Mouse (Mus musculus) hindbrain, embryonic 11.5 days (tissue): ENCODE measurements around the gene Rad23a. TPM values are rescaled to one million over a fixed set of nuclear protein-coding genes. Genes with fewer than 3 reads are reported as not detected.

Experiments
- ATAC-seq: fragments of 200-750 bp; cut with Nextera tagmentation; 2 replicates; pipeline ENCODE4 v1.8.0; 2017; ENCODE audit warnings: mild to moderate bottlenecking, moderate TSS enrichment, moderate library complexity; ENCODE audit not compliant: low FRiP score
- DNase-seq: peaks from one replicate; pipeline ENCODE4 v3.0.0-alpha.2; 2015; ENCODE audit warnings: low spot score
- H3K27ac ChIP-seq: fragments of 300-500 bp; sonication (generic); 2 replicates; pipeline ENCODE4 v1.5.1; 2014; ENCODE audit warnings: mild to moderate bottlenecking, low read depth, low read length
- H3K27me3 ChIP-seq: fragments of 300-500 bp; sonication (generic); 2 replicates; pipeline ENCODE4 v1.6.1; 2014; ENCODE audit warnings: mild to moderate bottlenecking, low read length, moderate library complexity, mixed read lengths; ENCODE audit not compliant: control insufficient read depth, insufficient read depth
- H3K36me3 ChIP-seq: fragments of 300-500 bp; sonication (generic); 2 replicates; pipeline ENCODE4 v1.6.1; 2014; ENCODE audit warnings: mild to moderate bottlenecking, low read length, moderate library complexity, mixed read lengths; ENCODE audit not compliant: control insufficient read depth, insufficient read depth
- H3K4me1 ChIP-seq: fragments of 300-500 bp; sonication (generic); replicated peaks from 2 replicates; pipeline ENCODE4 v1.6.1; 2014; ENCODE audit warnings: low read length, mixed read lengths; ENCODE audit not compliant: control insufficient read depth, insufficient read depth
- H3K4me2 ChIP-seq: fragments of 300-500 bp; sonication (generic); replicated peaks from 2 replicates; pipeline ENCODE4 v1.6.1; 2014; ENCODE audit warnings: mild to moderate bottlenecking, low read depth, low read length
- H3K4me3 ChIP-seq: fragments of 300-500 bp; sonication (generic); 2 replicates; pipeline ENCODE4 v1.5.1; 2014; ENCODE audit warnings: low read depth, low read length
- H3K9ac ChIP-seq: fragments of 300-500 bp; sonication (generic); 2 replicates; pipeline ENCODE4 v1.6.1; 2014; ENCODE audit warnings: low read depth, low read length
- H3K9me3 ChIP-seq: fragments of 300-500 bp; sonication (generic); 2 replicates; pipeline ENCODE4 v1.6.1; 2016; ENCODE audit warnings: low read length; ENCODE audit not compliant: control insufficient read depth
- WGBS: fragments of 180-500 bp; shearing (Covaris S2); extraction: QIAGEN DNeasy Blood & Tissue Kit; methylation state at CpG from one replicate; pipeline ENCODE4 v1.1.7; 2014; 5-methylcytosine and 5-hydroxymethylcytosine counted together
- polyA plus RNA-seq: library from polyadenylated mRNA; unstranded; fragments of >200 nt; fragmentation: Nextera tagmentation; extraction: Ambion mirVana; gene quantifications from 2 replicates; pipeline ENCODE4 v1.2.1, GENCODE M21; 2014

Gene Rad23a
- polyA plus RNA-seq = 88.6 and 91.3 TPM in 2 replicates

- peaks cover 45% of the 10 kb centered on the region for H3K36me3 ChIP-seq
Measured at GRCm38 (mm10) chr8:84840248-84840999, at the start of gene Rad23a. Gene Rad23a (minus strand): TSS chr8:84840665.

GRCm38 (mm10) chr8:84889141-84889540 lies 48.7 kb upstream of the Rad23a start:
- no peaks in the 10 kb centered on the region for H3K9me3 ChIP-seq
- ATAC-seq (no peak), DNase-seq (no peak)
- no peak overlapping the region for H3K9ac ChIP-seq
- no peak overlapping the region for H3K4me3 ChIP-seq
- H3K36me3 ChIP-seq = peaks cover 4% of the 10 kb centered on the region; the same call in 1 of the 2 replicates
- no peaks in the 10 kb centered on the region for H3K4me1 ChIP-seq
- 96% methylated on average over 1 of the region's 1 CpGs for WGBS
- H3K27ac ChIP-seq = no peak overlapping the region
- H3K4me2 ChIP-seq = no peak overlapping the region
- H3K27me3 ChIP-seq = no peaks in the 10 kb centered on the region

More at GRCm38 (mm10) chr8:84840248-84840999, at the start of gene Rad23a:
- no peaks in the 10 kb centered on the region for H3K27me3 ChIP-seq
- peaks cover 12% of the 10 kb centered on the region for H3K4me1 ChIP-seq
- ATAC-seq (peak; percentile 96), DNase-seq (peak; percentile 94)
- WGBS = under 1% methylated on average over 54 of the region's 55 CpGs
- peak within 1 kb of the TSS; percentile 85 for H3K9ac ChIP-seq
- peak within 1 kb of the TSS; percentile 75 for H3K27ac ChIP-seq
- H3K9me3 ChIP-seq = no peaks in the 10 kb centered on the region
- H3K4me2 ChIP-seq = peak within 1 kb of the TSS; percentile 60
- peak within 1 kb of the TSS; percentile 96 for H3K4me3 ChIP-seq

GRCm38 (mm10) chr8:84888280-84888679 lies 47.8 kb upstream of the Rad23a start:
- 95% methylated on average over 3 of the region's 3 CpGs for WGBS
- peaks cover 4% of the 10 kb centered on the region; the same call in 1 of the 2 replicates for H3K36me3 ChIP-seq
- no peak overlapping the region for H3K27ac ChIP-seq

GRCm38 (mm10) chr8:84884728-84885127 lies 44.3 kb upstream of the Rad23a start:
- WGBS = 84% methylated on average over 4 of the region's 4 CpGs
- no peak overlapping the region for H3K27ac ChIP-seq
- H3K4me1 ChIP-seq = no peaks in the 10 kb centered on the region
- H3K9ac ChIP-seq = no peak overlapping the region
- ATAC-seq (no peak), DNase-seq (no peak)
- H3K36me3 ChIP-seq = no peaks in the 10 kb centered on the region
- no peak overlapping the region for H3K4me2 ChIP-seq
- no peaks in the 10 kb centered on the region for H3K27me3 ChIP-seq
- H3K4me3 ChIP-seq = no peak overlapping the region
- no peaks in the 10 kb centered on the region for H3K9me3 ChIP-seq

More at GRCm38 (mm10) chr8:84888280-84888679, 47.8 kb upstream of the Rad23a start:
- ATAC-seq (no peak), DNase-seq (no peak)
- Histone ChIP-seq H3K4me2 (no peak overlapping the region), H3K9me3 (no peaks in the 10 kb centered on the region), H3K4me3 (no peak overlapping the region), H3K9ac (no peak overlapping the region), H3K4me1 (no peaks in the 10 kb centered on the region), H3K27me3 (no peaks in the 10 kb centered on the region)

GRCm38 (mm10) chr8:84878915-84879314 lies 38.5 kb upstream of the Rad23a start:
- H3K36me3 ChIP-seq = no peaks in the 10 kb centered on the region
- H3K4me2 ChIP-seq = no peak overlapping the region
- no peaks in the 10 kb centered on the region for H3K27me3 ChIP-seq
- no peak overlapping the region for H3K9ac ChIP-seq
- H3K4me1 ChIP-seq = no peaks in the 10 kb centered on the region
- no peak for ATAC-seq
- H3K27ac ChIP-seq = no peak overlapping the region
- 78% methylated on average over 1 of the region's 1 CpGs for WGBS
- no peak overlapping the region for H3K4me3 ChIP-seq
- DNase-seq = no peak
- H3K9me3 ChIP-seq = no peaks in the 10 kb centered on the region

- no peak overlapping the region for H3K4me2 ChIP-seq
- H3K36me3 ChIP-seq = no peaks in the 10 kb centered on the region
- H3K27me3 ChIP-seq = peaks cover 4% of the 10 kb centered on the region; the same call in 1 of the 2 replicates
- ATAC-seq = no peak
- no peak overlapping the region for H3K9ac ChIP-seq
- H3K4me1 ChIP-seq = peaks cover 2% of the 10 kb centered on the region; the same call in 1 of the 2 replicates
- no peaks in the 10 kb centered on the region for H3K9me3 ChIP-seq
- no peak for DNase-seq
- no peak overlapping the region for H3K27ac ChIP-seq
- H3K4me3 ChIP-seq = no peak overlapping the region
- WGBS = 80% methylated on average over 3 of the region's 3 CpGs
Measured at GRCm38 (mm10) chr8:84877297-84878035, 37.0 kb upstream of the Rad23a start.

- WGBS = 97% methylated on average over 3 of the region's 3 CpGs
- ATAC-seq = no peak
- H3K4me3 ChIP-seq = no peak overlapping the region
Measured at GRCm38 (mm10) chr8:84874339-84874738, 33.9 kb upstream of the Rad23a start.

GRCm38 (mm10) chr8:84873016-84873415 lies 32.6 kb upstream of the Rad23a start:
- Histone ChIP-seq H3K4me3 (no peak overlapping the region), H3K4me1 (peaks cover 3% of the 10 kb centered on the region; the same call in 1 of the 2 replicates), H3K9me3 (no peaks in the 10 kb centered on the region), H3K9ac (no peak overlapping the region), H3K36me3 (peaks cover 8% of the 10 kb centered on the region), H3K27me3 (peaks cover 4% of the 10 kb centered on the region; the same call in 1 of the 2 replicates), H3K27ac (no peak overlapping the region), H3K4me2 (peak overlapping the region; percentile 51)
- no peak for DNase-seq
- no peak for ATAC-seq
- WGBS = 76% methylated on average over 4 of the region's 4 CpGs

More at GRCm38 (mm10) chr8:84874339-84874738, 33.9 kb upstream of the Rad23a start:
- Histone ChIP-seq H3K9me3 (no peaks in the 10 kb centered on the region), H3K36me3 (no peaks in the 10 kb centered on the region), H3K27me3 (peaks cover 4% of the 10 kb centered on the region; the same call in 1 of the 2 replicates), H3K27ac (no peak overlapping the region), H3K4me1 (peaks cover 3% of the 10 kb centered on the region; the same call in 1 of the 2 replicates), H3K4me2 (no peak overlapping the region), H3K9ac (no peak overlapping the region)
- no peak for DNase-seq
